Comparison of ENCODE assay signal across 8 mouse cellular contexts in the genomic region with DNA sequence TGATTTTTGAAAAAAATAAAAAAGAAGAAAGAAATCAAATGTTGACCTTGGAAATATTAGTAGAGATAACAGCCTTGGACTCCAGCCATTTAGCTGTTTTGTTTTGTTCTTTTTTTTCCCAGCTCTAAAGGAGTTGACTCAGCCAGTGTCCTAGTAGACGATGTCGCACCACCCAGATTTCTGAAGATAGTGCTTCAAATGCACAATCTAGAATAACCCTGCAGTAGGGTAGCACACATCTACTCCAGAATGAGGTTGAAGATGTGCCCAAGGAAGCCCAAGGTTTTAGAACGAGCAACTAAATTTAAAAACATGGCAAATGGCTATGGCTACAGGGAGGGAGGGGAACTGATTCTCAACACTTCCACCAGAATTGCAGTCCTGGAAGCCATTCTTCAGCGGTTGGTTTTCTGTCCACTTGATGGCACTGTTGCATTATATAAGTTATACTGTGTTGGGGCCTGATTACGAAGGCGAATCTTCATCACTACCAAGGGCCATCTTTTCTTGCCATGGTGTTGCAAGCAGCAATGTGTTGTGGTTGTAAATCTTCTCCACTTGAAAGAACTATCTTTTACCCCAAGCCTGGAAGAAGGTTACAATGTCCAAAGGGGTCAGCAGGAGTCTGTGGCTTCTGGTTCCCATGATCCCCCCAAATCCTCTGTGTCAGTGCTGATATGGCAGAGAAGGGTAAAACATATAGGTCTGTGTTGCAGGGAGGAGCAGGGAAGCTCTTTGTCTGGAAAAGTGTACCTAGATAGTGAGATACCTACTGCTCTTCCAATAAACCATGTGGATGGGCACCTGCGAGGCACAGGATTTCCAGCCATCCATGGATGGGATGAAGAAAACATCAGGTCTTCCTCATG.
A peak's percentile ranks its signal among the peaks of the same experiment; 100 is the strongest.
DNase-seq lines count a peak whose midpoint lies in the region; ATAC-seq and TF ChIP-seq lines count a peak whose summit lies in the region.

No protein-coding gene starts in this region.

- DNase-seq in lung, embryonic 14.5 days: peak; percentile 78
- DNase-seq in lung, adult 2 months: no peak
- DNase-seq in cerebellum, postnatal 4 days (ENCODE audit: low spot score in 2 of 2): peak; percentile 32 to 57
- peak; percentile 5 for DNase-seq in gastrocnemius, postnatal 25 days
- DNase-seq in kidney, postnatal 10 days: peak; percentile 68
- DNase-seq in limb, embryonic 14.5 days (ENCODE audit: low spot score): peak; percentile 70
- peak; percentile 56 for DNase-seq in retina, postnatal 7 days (ENCODE audit: low read depth, low spot score)

- ATAC-seq in lung, embryonic 14.5 days (ENCODE audit: insufficient read depth): peak; percentile 54
- ATAC-seq in limb, embryonic 14.5 days (ENCODE audit: low FRiP score, low read depth): peak; percentile 55; the same call in 1 of the 2 replicates
- no peak for ATAC-seq in inflammation-experienced regulatory T-cells, adult 6 months

- no peak overlapping the region for H3K27ac ChIP-seq in lung, embryonic 14.5 days (ENCODE audit: low read depth)
- no peak overlapping the region for H3K27ac ChIP-seq in limb, embryonic 14.5 days (replicated peaks; ENCODE audit: low read depth, low read length)

- TF ChIP-seq POLR2A in lung, adult 2 months (IDR thresholded peaks at IDR 0.05; ENCODE audit: borderline replicate concordance, extremely low read depth, low read depth, low read length): no peak
- TF ChIP-seq POLR2A in limb, embryonic 14.5 days (IDR thresholded peaks at IDR 0.05; ENCODE audit: borderline replicate concordance, extremely low read depth, insufficient read depth, insufficient read length): no peak

- H3K9me3 ChIP-seq in lung, embryonic 14.5 days (ENCODE audit: low read depth, low read length): no peaks in the 10 kb centered on the region
- no peaks in the 10 kb centered on the region for H3K9me3 ChIP-seq in limb, embryonic 14.5 days (ENCODE audit: control insufficient read depth, low read length)

- no peak overlapping the region for H3K9ac ChIP-seq in lung, embryonic 14.5 days
- no peak overlapping the region for H3K9ac ChIP-seq in limb, embryonic 14.5 days (ENCODE audit: low read depth, low read length, severe bottlenecking)

- TF ChIP-seq CTCF in lung, embryonic 14.5 days (IDR thresholded peaks at IDR 0.05; ENCODE audit: low read depth): peak; percentile 62
- TF ChIP-seq CTCF in lung, adult 2 months (IDR thresholded peaks at IDR 0.05; ENCODE audit: insufficient read depth, low read length): no peak

- H3K36me3 ChIP-seq in lung, embryonic 14.5 days (ENCODE audit: insufficient read depth): no peaks in the 10 kb centered on the region
- no peaks in the 10 kb centered on the region for H3K36me3 ChIP-seq in limb, embryonic 14.5 days (ENCODE audit: control insufficient read depth, insufficient read depth, low read length)

- no peaks in the 10 kb centered on the region for H3K27me3 ChIP-seq in lung, embryonic 14.5 days (ENCODE audit: insufficient read depth, low read length)
- no peaks in the 10 kb centered on the region for H3K27me3 ChIP-seq in limb, embryonic 14.5 days (ENCODE audit: control insufficient read depth, insufficient read depth, low read length)

- no peak overlapping the region for H3K4me3 ChIP-seq in lung, embryonic 14.5 days (ENCODE audit: low read depth, low read length)
- H3K4me3 ChIP-seq in lung, adult 2 months (replicated peaks; ENCODE audit: extremely low read depth, low read depth, low read length): no peak overlapping the region
- H3K4me3 ChIP-seq in limb, embryonic 14.5 days (replicated peaks; ENCODE audit: low read length): no peak overlapping the region

- H3K4me2 ChIP-seq in lung, embryonic 14.5 days: no peak overlapping the region
- no peak overlapping the region for H3K4me2 ChIP-seq in limb, embryonic 14.5 days (replicated peaks; ENCODE audit: low read depth, low read length, severe bottlenecking)

- H3K4me1 ChIP-seq in lung, embryonic 14.5 days (ENCODE audit: insufficient read depth): no peaks in the 10 kb centered on the region
- no peaks in the 10 kb centered on the region for H3K4me1 ChIP-seq in lung, adult 2 months (ENCODE audit: control insufficient read depth, insufficient read depth, low read length)
- H3K4me1 ChIP-seq in limb, embryonic 14.5 days (ENCODE audit: control insufficient read depth, insufficient read depth, low read length): no peaks in the 10 kb centered on the region

- 46% methylated on average over 7 of the region's 7 CpGs for WGBS in lung, embryonic 14.5 days
- WGBS in lung, adult 2 months: 44% methylated on average over 7 of the region's 7 CpGs
- WGBS in limb, embryonic 14.5 days: 53% methylated on average over 7 of the region's 7 CpGs
